42 mouse cellular contexts compared by ENCODE assay signal in genomic region chr13:113079021-113079420, GRCm38 (mm10). TPM values are rescaled to one million over a fixed set of nuclear protein-coding genes. Genes with fewer than 3 reads are reported as not detected.
DNase-seq lines count a peak whose midpoint lies in the region; ATAC-seq and TF ChIP-seq lines count a peak whose summit lies in the region.
"Had no signal": no experiment of that assay in that cellular context is flagged by ENCODE, and none has a peak within 500 bp of the region (broad histone marks: within the 10 kb centered on the region; RNA-seq: fewer than 3 reads in every experiment).

No protein-coding gene starts in this region.

- TF ChIP-seq CTCF in hindbrain, postnatal 0 days (IDR thresholded peaks at IDR 0.05; ENCODE audit: low read depth) = no peak
- TF ChIP-seq CTCF in midbrain, postnatal 0 days (IDR thresholded peaks at IDR 0.05) = no peak
- no peak for TF ChIP-seq CTCF in layer of hippocampus, adult 2 months (conservative IDR thresholded peaks at IDR 0.05)

- no peak overlapping the region for H3K9ac ChIP-seq in hindbrain, postnatal 0 days (replicated peaks; ENCODE audit: low read length)
- H3K9ac ChIP-seq in hindbrain, embryonic 16.5 days (ENCODE audit: low read depth, low read length) = no peak overlapping the region
- no peak overlapping the region for H3K9ac ChIP-seq in midbrain, embryonic 12.5 days (replicated peaks)
- H3K9ac ChIP-seq in midbrain, postnatal 0 days (replicated peaks; ENCODE audit: low read length, poor library complexity, severe bottlenecking) = no peak overlapping the region
- H3K9ac ChIP-seq: embryonic facial prominence, embryonic 15.5 days; heart, embryonic 15.5 days; hindbrain, embryonic 12.5 days; liver, embryonic 12.5 days; liver, postnatal 0 days; neural tube, embryonic 15.5 days had no signal

- 31% methylated on average over 9 of the region's 9 CpGs for WGBS in hindbrain, postnatal 0 days
- 49% methylated on average over 9 of the region's 9 CpGs for WGBS in hindbrain, embryonic 16.5 days
- 34% methylated on average over 9 of the region's 9 CpGs for WGBS in midbrain, embryonic 12.5 days
- WGBS in midbrain, postnatal 0 days = 22% methylated on average over 9 of the region's 9 CpGs

- H3K4me2 ChIP-seq in hindbrain, postnatal 0 days (ENCODE audit: low read depth, low read length) = no peak overlapping the region
- H3K4me2 ChIP-seq in hindbrain, embryonic 16.5 days (ENCODE audit: low read length) = no peak overlapping the region
- H3K4me2 ChIP-seq in midbrain, embryonic 12.5 days (replicated peaks) = 0 out of 2 replicates have a peak overlapping the region, but pooled peaks have one; percentile 4
- peak overlapping the region; percentile 26; the same call in 1 of the 2 replicates for H3K4me2 ChIP-seq in midbrain, postnatal 0 days (ENCODE audit: low read depth, low read length, poor library complexity, severe bottlenecking)
- H3K4me2 ChIP-seq: embryonic facial prominence, embryonic 15.5 days; heart, embryonic 15.5 days; hindbrain, embryonic 12.5 days; liver, embryonic 12.5 days; neural tube, embryonic 15.5 days had no signal

- H3K27ac ChIP-seq in hindbrain, postnatal 0 days = no peak overlapping the region
- H3K27ac ChIP-seq in hindbrain, embryonic 16.5 days (ENCODE audit: low read depth, low read length) = no peak overlapping the region
- H3K27ac ChIP-seq in midbrain, embryonic 12.5 days (replicated peaks) = no peak overlapping the region
- H3K27ac ChIP-seq in midbrain, postnatal 0 days (ENCODE audit: low read depth, low read length) = 0 out of 2 replicates have a peak overlapping the region, but pooled peaks have one; percentile 26
- no peak overlapping the region for H3K27ac ChIP-seq in layer of hippocampus, adult 2 months
- H3K27ac ChIP-seq: embryonic facial prominence, embryonic 10.5 days; embryonic facial prominence, embryonic 15.5 days; heart, embryonic 10.5 days; heart, embryonic 15.5 days; hindbrain, embryonic 12.5 days; liver, embryonic 12.5 days; neural tube, embryonic 15.5 days; stomach, postnatal 0 days had no signal

- H3K4me3 ChIP-seq in hindbrain, postnatal 0 days (ENCODE audit: low read length) = no peak overlapping the region
- H3K4me3 ChIP-seq in hindbrain, embryonic 16.5 days (ENCODE audit: low read length) = no peak overlapping the region
- H3K4me3 ChIP-seq in midbrain, embryonic 12.5 days = no peak overlapping the region
- no peak overlapping the region for H3K4me3 ChIP-seq in midbrain, postnatal 0 days (ENCODE audit: low read depth, low read length)
- no peak overlapping the region for H3K4me3 ChIP-seq in layer of hippocampus, adult 2 months
- H3K4me3 ChIP-seq: embryonic facial prominence, embryonic 10.5 days; embryonic facial prominence, embryonic 15.5 days; heart, embryonic 10.5 days; heart, embryonic 15.5 days; hindbrain, embryonic 12.5 days; liver, embryonic 12.5 days; megakaryocyte, embryonic 14.5 days; neural tube, embryonic 15.5 days had no signal

- no peaks in the 10 kb centered on the region for H3K36me3 ChIP-seq in hindbrain, postnatal 0 days (ENCODE audit: insufficient read depth, low read length)
- H3K36me3 ChIP-seq in hindbrain, embryonic 16.5 days (ENCODE audit: control insufficient read depth, insufficient read depth, low read length) = no peaks in the 10 kb centered on the region
- no peaks in the 10 kb centered on the region for H3K36me3 ChIP-seq in midbrain, embryonic 12.5 days
- H3K36me3 ChIP-seq in midbrain, postnatal 0 days (ENCODE audit: insufficient read depth, low read length) = no peaks in the 10 kb centered on the region
- H3K36me3 ChIP-seq: embryonic facial prominence, embryonic 10.5 days; embryonic facial prominence, embryonic 15.5 days; heart, embryonic 10.5 days; heart, embryonic 15.5 days; hindbrain, embryonic 12.5 days; liver, embryonic 12.5 days; neural tube, embryonic 15.5 days had no signal

- H3K9me3 ChIP-seq in hindbrain, postnatal 0 days (ENCODE audit: low read length) = no peaks in the 10 kb centered on the region
- no peaks in the 10 kb centered on the region for H3K9me3 ChIP-seq in hindbrain, embryonic 16.5 days (ENCODE audit: control insufficient read depth, low read length)
- H3K9me3 ChIP-seq in midbrain, embryonic 12.5 days = no peaks in the 10 kb centered on the region
- H3K9me3 ChIP-seq in midbrain, postnatal 0 days (ENCODE audit: low read length) = no peaks in the 10 kb centered on the region
- H3K9me3 ChIP-seq: embryonic facial prominence, embryonic 10.5 days; embryonic facial prominence, embryonic 15.5 days; heart, embryonic 10.5 days; heart, embryonic 15.5 days; hindbrain, embryonic 12.5 days; liver, embryonic 12.5 days; megakaryocyte, embryonic 14.5 days; neural tube, embryonic 15.5 days had no signal

- no peaks in the 10 kb centered on the region for H3K27me3 ChIP-seq in hindbrain, postnatal 0 days (ENCODE audit: insufficient read depth, low read length)
- H3K27me3 ChIP-seq in hindbrain, embryonic 16.5 days (replicated peaks; ENCODE audit: control insufficient read depth, insufficient read depth, low read length) = no peaks in the 10 kb centered on the region
- H3K27me3 ChIP-seq in midbrain, embryonic 12.5 days = no peaks in the 10 kb centered on the region
- H3K27me3 ChIP-seq in midbrain, postnatal 0 days (ENCODE audit: insufficient read depth, low read length) = no peaks in the 10 kb centered on the region
- H3K27me3 ChIP-seq: embryonic facial prominence, embryonic 15.5 days; heart, embryonic 15.5 days; hindbrain, embryonic 12.5 days; liver, embryonic 12.5 days; neural tube, embryonic 15.5 days had no signal

- DNase-seq in hindbrain, postnatal 0 days (ENCODE audit: low spot score) = peak; percentile 27
- peak; percentile 27 for DNase-seq in embryo, embryonic 10.5 days (ENCODE audit: low spot score)
- DNase-seq in midbrain, postnatal 0 days (ENCODE audit: low spot score) = peak; percentile 40
- no peak for DNase-seq in adrenal gland, postnatal 36 days
- no peak for DNase-seq in layer of hippocampus, adult 2 months (ENCODE audit: low spot score in 2 of 2)
- DNase-seq: adrenal gland, adult 2 months; cerebellum, adult 9-10 months; cerebellum, postnatal 36 days; gastrocnemius, postnatal 25 days; heart, adult 11 months; kidney, adult 2 months; kidney, postnatal 36 days; left cerebral cortex, postnatal 4 days; liver, postnatal 0 days; lung, postnatal 4 days; right cerebral cortex, adult 18-20 months had no signal

- no peaks in the 10 kb centered on the region for H3K4me1 ChIP-seq in hindbrain, postnatal 0 days (ENCODE audit: insufficient read depth, low read length)
- no peaks in the 10 kb centered on the region for H3K4me1 ChIP-seq in hindbrain, embryonic 16.5 days (ENCODE audit: control insufficient read depth, insufficient read depth, low read depth, low read length)
- peaks cover 5% of the 10 kb centered on the region; the same call in 1 of the 2 replicates for H3K4me1 ChIP-seq in midbrain, embryonic 12.5 days
- no peaks in the 10 kb centered on the region for H3K4me1 ChIP-seq in midbrain, postnatal 0 days (ENCODE audit: insufficient read depth, low read length)
- H3K4me1 ChIP-seq: embryonic facial prominence, embryonic 10.5 days; embryonic facial prominence, embryonic 15.5 days; heart, embryonic 15.5 days; liver, embryonic 12.5 days; megakaryocyte, embryonic 14.5 days; neural tube, embryonic 15.5 days had no signal

- peak; percentile 40; the same call in 1 of the 2 replicates for ATAC-seq in hindbrain, postnatal 0 days
- ATAC-seq in hindbrain, embryonic 16.5 days = no peak
- ATAC-seq in midbrain, embryonic 12.5 days (ENCODE audit: low FRiP score, low read depth) = peak; percentile 91
- ATAC-seq in midbrain, postnatal 0 days (ENCODE audit: low FRiP score) = peak; percentile 73
- ATAC-seq: activated CD4-positive, CD25-positive, alpha-beta regulatory T cell, adult 4 months; CD4-positive, CD25-positive, alpha-beta regulatory T cell, adult 4 months; forebrain, embryonic 14.5 days; inflammation-experienced regulatory T-cells, adult 6 months; liver, embryonic 12.5 days; liver, postnatal 0 days; lung, postnatal 0 days had no signal

RNA-seq across cellular contexts. Expression of gene Gzma, which starts 21.8 kb away (rescaled TPM):
- total RNA-seq in hindbrain, postnatal 0 days (2014; rRNA removed) = not detected in 2 replicates
- not detected in 2 replicates for polyA plus RNA-seq in hindbrain, postnatal 0 days (2015; fragmentation: Nextera tagmentation; extraction: Ambion mirVana)
- 0.18 TPM in 1 of 2 replicates, not detected in the other for polyA plus RNA-seq in hindbrain, embryonic 16.5 days (2015; fragmentation: Nextera tagmentation; extraction: Ambion mirVana)
- polyA plus RNA-seq in midbrain, embryonic 12.5 days (2016; fragmentation: Nextera tagmentation; extraction: Ambion mirVana) = not detected in 2 replicates
- not detected in 2 replicates for total RNA-seq in midbrain, postnatal 0 days (2014; rRNA removed)
- polyA plus RNA-seq in midbrain, postnatal 0 days (2015; fragmentation: Nextera tagmentation; extraction: Ambion mirVana) = not detected in 2 replicates
- total RNA-seq in adrenal gland, postnatal 36 days (2021) = under 1 TPM; 0.73 to 0.99 TPM
- total RNA-seq in layer of hippocampus, adult 2 months (2021) = not detected
- total RNA-seq: gastrocnemius, adult 18-20 months; gastrocnemius, postnatal 25 days; layer of hippocampus, adult 8-10 months; layer of hippocampus, postnatal 25 days; left cerebral cortex, adult 8-10 months; left cerebral cortex, postnatal 4 days had no signal
- polyA plus RNA-seq: embryonic facial prominence, embryonic 10.5 days; embryonic facial prominence, embryonic 15.5 days; forebrain, embryonic 14.5 days; frontal cortex, adult 2 months; heart, embryonic 10.5 days; hindbrain, embryonic 12.5 days; liver, embryonic 12.5 days; neural tube, embryonic 15.5 days had no signal

RNA-seq across cellular contexts. Expression of gene Gpx8, which starts 32.8 kb away (rescaled TPM):
- 10.2 and 19.7 TPM in 2 replicates for total RNA-seq in hindbrain, postnatal 0 days (2014; rRNA removed)
- 60.4 and 67.0 TPM in 2 replicates for polyA plus RNA-seq in hindbrain, postnatal 0 days (2015; fragmentation: Nextera tagmentation; extraction: Ambion mirVana)
- 60.3 and 64.8 TPM in 2 replicates for polyA plus RNA-seq in hindbrain, embryonic 16.5 days (2015; fragmentation: Nextera tagmentation; extraction: Ambion mirVana)
- 97.4 and 102 TPM in 2 replicates for polyA plus RNA-seq in midbrain, embryonic 12.5 days (2016; fragmentation: Nextera tagmentation; extraction: Ambion mirVana)
- 16.2 and 27.1 TPM in 2 replicates for total RNA-seq in midbrain, postnatal 0 days (2014; rRNA removed)
- 37.5 and 41.7 TPM in 2 replicates for polyA plus RNA-seq in midbrain, postnatal 0 days (2015; fragmentation: Nextera tagmentation; extraction: Ambion mirVana)
- 100 to 1,000 TPM; 101 to 120 TPM for total RNA-seq in adrenal gland, postnatal 36 days (2021)
- total RNA-seq in layer of hippocampus, adult 2 months (2021) = 1 to 10 TPM; 7.4 to 9.2 TPM
- polyA plus RNA-seq: activated CD4-positive, CD25-positive, alpha-beta regulatory T cell, adult 4 months; CD4-positive, CD25-positive, alpha-beta regulatory T cell, adult 4 months; inflammation-experienced regulatory T-cells, adult 6 months had no signal

RNA-seq across cellular contexts. Expression of gene Cdc20b, which starts 44.1 kb away (rescaled TPM):
- 2.4 and 3.1 TPM in 2 replicates for total RNA-seq in hindbrain, postnatal 0 days (2014; rRNA removed)
- 0.34 and 0.60 TPM in 2 replicates for polyA plus RNA-seq in hindbrain, postnatal 0 days (2015; fragmentation: Nextera tagmentation; extraction: Ambion mirVana)
- polyA plus RNA-seq in hindbrain, embryonic 16.5 days (2015; fragmentation: Nextera tagmentation; extraction: Ambion mirVana) = 0.56 and 0.86 TPM in 2 replicates
- 0.15 TPM in 1 of 2 replicates, not detected in the other for polyA plus RNA-seq in midbrain, embryonic 12.5 days (2016; fragmentation: Nextera tagmentation; extraction: Ambion mirVana)
- 1.7 and 2.0 TPM in 2 replicates for total RNA-seq in midbrain, postnatal 0 days (2014; rRNA removed)
- polyA plus RNA-seq in midbrain, postnatal 0 days (2015; fragmentation: Nextera tagmentation; extraction: Ambion mirVana) = 0.15 and 0.18 TPM in 2 replicates
- not detected for total RNA-seq in adrenal gland, postnatal 36 days (2021)
- total RNA-seq in layer of hippocampus, adult 2 months (2021) = under 1 TPM in 1 of 2 experiments, not detected in 1; 0.37 TPM
- total RNA-seq: adrenal gland, adult 2 months; adrenal gland, postnatal 4 days; gastrocnemius, adult 18-20 months; gastrocnemius, postnatal 25 days; heart, postnatal 25 days; left cerebral cortex, adult 8-10 months had no signal
- polyA plus RNA-seq: adrenal gland, adult 2 months; CD4-positive, CD25-positive, alpha-beta regulatory T cell, adult 4 months; heart, embryonic 10.5 days; inflammation-experienced regulatory T-cells, adult 6 months; kidney, adult 2 months; kidney, embryonic 16.5 days; limb, embryonic 14.5 days; liver, embryonic 12.5 days; liver, postnatal 0 days; neural tube, embryonic 15.5 days; stomach, postnatal 0 days; urinary bladder, adult 2 months had no signal

Comparison
In these comparisons a context has a peak if more than half of its experiments do, and no peak if none do; other contexts are left out.
1. DNase-seq: peak in hindbrain, postnatal 0 days (single experiment), embryo, embryonic 10.5 days (single experiment) and midbrain, postnatal 0 days (single experiment); none in adrenal gland, postnatal 36 days (0 of 2) and layer of hippocampus, adult 2 months (0 of 2).
2. H3K4me2 ChIP-seq: peak in midbrain, embryonic 12.5 days (single experiment) and midbrain, postnatal 0 days (single experiment); none in hindbrain, postnatal 0 days (single experiment) and hindbrain, embryonic 16.5 days (single experiment).